Mouse (Mus musculus) spleen, adult 12 weeks (tissue): ENCODE data around the gene Izumo4.

ENCODE experiments used
- DNase-seq: peaks from one replicate; pipeline ENCODE4 v3.0.0; 2022; ENCODE audit warnings: low spot score

Gene Izumo4

DNA sequence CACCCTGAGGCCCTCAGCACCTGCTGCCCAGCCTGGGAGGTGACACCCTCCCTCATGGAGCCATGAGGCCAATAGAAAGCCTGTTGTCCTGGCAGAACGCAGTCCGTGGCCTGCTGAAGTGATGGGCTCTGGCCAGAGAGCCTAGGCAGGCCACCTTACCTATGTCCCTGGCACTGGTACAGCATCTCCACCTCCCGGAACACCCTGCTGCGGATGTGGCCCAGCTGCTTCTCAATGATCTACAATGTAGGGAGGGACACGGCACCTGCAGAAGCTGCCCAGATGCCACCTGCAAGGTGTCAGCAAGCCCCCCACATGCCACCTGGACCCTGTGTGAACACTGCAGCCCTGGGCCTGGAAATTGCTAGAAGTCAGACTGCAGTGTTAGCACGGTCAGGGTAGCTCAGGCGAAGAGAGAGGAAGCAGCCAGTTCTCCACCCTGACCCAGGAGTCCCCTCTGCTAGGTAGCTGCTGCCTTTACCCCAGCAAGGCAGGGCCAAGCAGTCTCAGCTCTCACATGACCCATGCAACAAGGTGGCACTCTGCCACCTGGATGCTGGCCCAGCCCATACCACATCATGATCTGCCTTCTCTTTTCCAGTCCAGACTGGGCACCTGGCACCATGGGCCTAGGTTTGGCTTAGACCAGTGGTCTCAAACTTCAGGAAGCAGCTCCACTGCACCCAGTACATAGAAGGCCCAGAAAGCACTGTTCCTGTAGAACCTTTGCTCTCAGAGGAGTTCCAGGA is 32.1 kb upstream of the Izumo4 start:
- no peak for DNase-seq

DNA sequence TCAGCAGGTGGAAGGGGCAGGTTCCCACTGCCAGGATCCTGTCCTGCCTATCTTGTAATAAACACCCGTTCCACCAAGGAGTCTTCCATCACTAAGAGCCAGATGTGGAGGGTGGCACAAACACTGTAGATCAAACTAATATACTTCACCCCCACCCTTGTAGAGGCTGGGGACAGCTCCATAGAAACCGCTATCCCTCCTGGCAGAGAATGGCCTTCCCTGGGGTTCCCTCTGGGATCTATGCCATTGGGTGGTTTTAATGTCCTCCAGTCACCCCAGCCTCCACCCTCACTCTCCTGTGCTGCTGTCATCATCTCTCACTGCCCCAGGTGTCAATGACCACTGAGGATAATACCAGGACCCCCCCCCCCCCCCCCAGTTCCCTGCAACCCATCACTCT is 31.5 kb upstream of the Izumo4 start:
- DNase-seq: no peak

- no peak for DNase-seq
Observed at GRCm38 (mm10) chr10:80671251-80671650, 30.7 kb upstream of the Izumo4 start.

DNA sequence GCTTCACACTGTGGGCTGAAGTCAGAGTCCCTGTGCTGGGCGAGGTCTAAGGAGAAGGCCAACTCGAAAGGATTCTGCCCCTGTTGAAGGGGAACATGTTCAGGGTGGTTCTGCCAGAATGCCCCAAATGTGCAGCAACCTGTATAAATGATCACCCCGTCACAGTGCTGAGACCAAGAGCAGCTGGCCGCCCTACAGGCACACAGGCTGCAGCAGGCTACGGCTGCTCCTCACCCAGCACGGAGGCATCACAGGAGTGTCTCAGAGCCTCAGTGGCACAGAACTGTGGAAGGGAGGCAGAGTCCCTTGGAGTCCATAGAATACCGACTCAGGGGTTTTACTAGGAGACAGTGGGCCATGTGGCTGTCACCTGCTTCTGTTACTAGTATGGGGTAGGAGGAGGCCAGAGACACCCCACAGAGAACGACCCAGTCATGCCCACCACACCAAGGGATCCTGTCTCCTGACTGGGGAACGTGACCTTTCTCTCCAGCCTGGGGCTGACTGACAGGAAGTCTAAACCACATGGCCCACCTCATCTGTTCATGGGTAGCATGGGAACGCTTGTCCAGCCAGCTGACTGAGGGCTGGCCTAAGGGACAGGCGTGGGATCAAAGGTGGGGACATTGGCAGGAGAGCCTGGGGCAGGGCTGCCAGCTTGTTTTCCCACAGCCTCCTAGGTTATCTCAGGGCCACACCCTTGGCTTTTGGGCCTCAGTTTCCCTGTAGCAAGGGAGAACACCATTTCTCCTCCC is 29.9 kb upstream of the Izumo4 start:
- no peak for DNase-seq

DNA sequence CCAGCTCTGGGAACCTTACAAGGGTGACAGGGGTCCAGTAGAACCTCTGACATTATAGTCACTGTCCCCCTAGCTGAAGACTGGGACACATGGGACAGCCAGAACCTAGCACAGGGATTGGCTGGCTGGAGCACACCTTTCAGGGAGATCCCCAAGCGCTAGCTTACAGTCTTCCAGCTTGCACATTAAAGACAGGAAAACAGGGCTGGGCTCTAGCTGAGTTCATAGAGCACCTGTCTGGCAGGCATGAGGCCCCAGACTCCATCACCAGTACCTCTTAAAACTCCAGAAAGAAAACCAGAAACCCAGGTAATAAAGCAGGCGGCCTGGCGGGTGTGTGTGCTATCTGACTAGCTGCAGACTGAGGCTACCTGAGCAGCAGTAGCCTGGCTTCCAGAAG is 28.3 kb upstream of the Izumo4 start:
- no peak for DNase-seq

GRCm38 (mm10) chr10:80674161-80674711 is 27.7 kb upstream of the Izumo4 start:
- DNase-seq: no peak

DNA sequence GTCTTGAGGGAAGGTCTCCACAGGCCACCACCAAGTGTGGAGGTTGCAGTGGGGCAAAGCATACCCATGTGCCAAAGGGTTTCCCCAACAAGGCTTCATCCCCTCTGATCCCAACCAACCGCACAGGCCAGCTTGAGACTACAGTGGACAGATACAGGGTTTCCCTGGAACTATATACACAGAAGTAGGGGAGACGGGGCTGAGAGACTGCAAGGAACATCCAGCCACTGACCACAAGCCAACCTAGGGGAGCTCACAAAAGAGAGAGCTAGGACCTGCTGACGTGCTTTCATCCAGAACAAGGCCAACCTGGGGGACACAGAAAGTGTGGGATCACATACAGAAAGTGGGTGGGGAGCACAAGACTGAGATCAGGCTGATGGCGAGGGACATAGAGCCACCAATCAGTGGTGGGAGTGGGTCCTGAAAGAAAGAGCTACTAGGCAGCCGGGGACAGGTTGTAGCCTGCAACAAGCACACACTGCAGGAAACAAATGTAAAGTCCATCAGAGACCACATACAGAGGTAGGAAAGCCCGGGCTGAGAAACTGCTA is 27.1 kb upstream of the Izumo4 start:
- no peak for DNase-seq

GRCm38 (mm10) chr10:80675405-80676197 is 26.4 kb upstream of the Izumo4 start:
- no peak for DNase-seq

DNA sequence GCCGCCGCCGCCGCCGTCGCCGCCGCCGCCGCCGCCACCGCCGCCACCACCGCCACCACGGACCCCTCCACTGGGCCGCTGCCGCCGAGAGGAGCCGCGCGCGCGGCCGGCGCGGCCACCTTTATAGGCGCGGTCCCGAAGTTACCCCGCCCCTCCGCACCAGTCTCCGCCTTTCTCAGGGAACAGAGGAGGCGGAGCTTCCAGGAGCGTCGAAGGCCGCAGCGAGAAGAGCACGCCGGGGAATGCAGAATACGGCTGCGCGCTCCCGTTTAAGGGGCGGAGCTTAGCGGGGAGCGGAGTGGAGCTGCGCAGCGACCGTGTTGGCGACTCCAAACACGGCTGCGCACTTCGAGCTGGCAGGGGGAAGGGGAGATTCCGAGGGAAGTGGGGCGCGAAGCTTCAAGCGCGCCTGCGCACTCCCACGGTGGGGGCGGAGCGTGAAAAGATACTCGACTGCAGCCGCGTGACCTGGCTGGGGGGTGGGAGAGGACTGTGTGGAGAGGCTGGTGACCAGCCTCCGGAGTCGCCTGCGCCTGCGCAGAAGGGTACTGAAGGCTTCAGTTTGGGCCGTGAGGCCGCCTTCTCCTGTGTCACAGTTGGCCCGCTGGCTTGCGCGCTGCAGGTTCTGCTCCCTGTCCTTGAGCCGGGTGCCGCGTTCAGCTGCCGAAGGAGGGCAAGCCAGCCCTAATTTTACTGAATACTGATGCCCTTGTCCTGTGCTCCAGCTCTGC is 25.6 kb upstream of the Izumo4 start:
- peak; percentile 99 for DNase-seq

- DNase-seq: no peak
Observed at GRCm38 (mm10) chr10:80677128-80677875, 24.7 kb upstream of the Izumo4 start.

- DNase-seq: peak; percentile 86
Observed at GRCm38 (mm10) chr10:80677942-80678436, 24.0 kb upstream of the Izumo4 start, which contains the start of gene Mknk2. TSS of gene Mknk2 (minus strand) at chr10:80678112.

- DNase-seq: no peak
Observed at GRCm38 (mm10) chr10:80678601-80679377, 23.2 kb upstream of the Izumo4 start.

DNA sequence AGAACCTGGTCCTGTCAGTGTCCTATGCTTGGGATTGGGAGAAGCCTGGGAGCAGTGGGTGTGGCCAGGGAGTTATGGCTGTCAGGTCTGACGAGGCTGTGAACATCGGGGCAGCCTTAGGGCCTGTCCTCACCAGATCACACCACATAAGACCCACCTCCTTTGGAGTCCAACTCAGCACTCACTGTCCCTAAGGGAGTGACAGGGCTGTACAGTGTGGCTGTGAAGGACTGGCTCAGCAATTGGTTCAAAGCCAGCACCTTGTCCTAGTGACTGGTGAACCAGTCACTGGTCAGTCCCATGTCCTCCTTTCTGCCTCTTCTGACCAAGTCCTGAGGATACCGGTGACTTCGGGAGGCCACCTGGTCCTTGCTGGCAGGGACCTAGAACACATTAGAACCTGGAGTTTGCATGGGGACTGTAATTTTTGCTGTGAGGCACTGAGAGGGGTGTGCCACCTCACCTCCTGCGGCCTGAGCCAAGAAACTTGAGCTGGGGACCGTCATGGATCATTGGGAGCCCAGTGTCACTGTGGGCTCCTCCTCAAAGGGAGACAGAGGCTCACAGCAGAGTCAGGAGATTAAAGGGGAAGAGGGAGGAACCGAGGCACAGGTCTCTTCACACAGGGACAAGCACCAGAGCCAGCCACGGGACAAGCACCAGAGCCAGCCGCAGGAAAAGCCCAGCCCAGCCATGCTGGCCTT is 22.3 kb upstream of the Izumo4 start:
- no peak for DNase-seq

DNA sequence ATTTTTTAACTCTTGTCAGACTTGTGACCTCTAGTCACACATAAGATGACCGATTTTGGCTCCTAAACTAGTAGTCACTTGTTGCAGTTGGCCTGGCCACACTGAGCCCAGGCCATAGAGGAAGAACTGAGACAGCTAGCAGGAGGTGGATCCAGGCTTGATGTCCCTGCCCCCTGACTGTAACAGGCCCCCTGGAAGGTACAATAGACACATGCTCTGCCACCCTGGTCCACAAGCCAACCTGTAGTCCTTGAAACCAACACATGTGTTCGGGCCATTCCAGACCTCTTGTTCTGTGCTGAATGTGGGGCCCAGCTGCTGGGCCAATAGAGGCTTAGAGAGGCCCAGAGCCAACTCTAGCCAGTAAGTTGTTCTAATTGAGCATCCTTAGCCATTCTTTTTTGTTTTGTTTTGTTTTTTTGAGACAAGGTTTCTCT is 21.7 kb upstream of the Izumo4 start:
- no peak for DNase-seq

DNA sequence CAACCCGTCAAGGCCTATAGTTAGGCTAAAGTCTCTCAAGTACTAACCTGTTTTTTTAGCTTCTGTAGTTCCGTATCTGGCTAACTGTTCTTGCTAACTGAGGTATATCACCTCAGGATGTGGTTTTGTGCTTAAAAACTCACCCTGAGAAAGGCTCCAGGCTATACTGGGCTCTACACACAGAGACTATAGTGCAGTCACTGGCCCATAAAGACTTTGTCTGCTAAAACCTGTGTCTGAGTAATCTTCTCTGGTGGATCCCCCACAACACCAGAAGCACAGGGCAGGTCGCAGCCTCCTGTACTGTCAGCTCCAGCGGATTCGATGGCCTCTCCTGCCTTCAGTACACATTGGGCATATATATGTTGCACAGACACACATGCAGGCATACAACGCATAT is 20.0 kb upstream of the Izumo4 start:
- DNase-seq: no peak

GRCm38 (mm10) chr10:80683647-80684046 is 18.3 kb upstream of the Izumo4 start:
- DNase-seq: no peak

DNA sequence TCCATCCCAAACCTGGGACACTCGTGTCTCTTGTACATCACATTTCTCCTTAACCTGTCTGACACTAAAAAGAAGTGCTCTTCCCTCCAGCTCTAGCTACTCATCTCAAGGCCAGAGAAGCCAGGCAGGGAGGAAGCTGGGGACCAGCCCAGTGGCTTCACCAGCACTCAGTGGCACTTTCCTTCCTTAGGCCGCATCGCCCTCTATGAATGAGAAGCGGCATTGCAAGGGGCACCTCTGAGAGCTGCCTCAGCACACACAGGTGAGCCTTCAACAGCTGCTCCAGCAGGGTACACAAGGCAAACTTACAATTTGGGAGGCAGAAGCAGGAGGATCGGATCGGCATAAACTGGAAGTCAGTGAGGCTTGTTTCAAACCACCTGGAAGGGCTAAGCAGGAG is 17.8 kb upstream of the Izumo4 start:
- peak; percentile 76 for DNase-seq

- DNase-seq: no peak
Observed at GRCm38 (mm10) chr10:80684984-80685383, 17.0 kb upstream of the Izumo4 start.

GRCm38 (mm10) chr10:80686617-80687016 is 15.4 kb upstream of the Izumo4 start:
- no peak for DNase-seq
